Mouse (Mus musculus) lung, embryonic 16.5 days (tissue): Measurements from ENCODE around the gene Olfr1378. TPM values are rescaled to one million over a fixed set of nuclear protein-coding genes. Genes with fewer than 3 reads are reported as not detected.

Experiments used
- ATAC-seq: fragments of 200-750 bp; cut with Nextera tagmentation; 2 replicates; pipeline ENCODE4 v1.8.0; 2017; ENCODE audit warnings: low read depth, mild to moderate bottlenecking, moderate library complexity
- H3K27ac ChIP-seq: fragments of 300-500 bp; sonication (generic); 2 replicates; pipeline ENCODE4 v1.5.1; 2014; ENCODE audit warnings: mild to moderate bottlenecking, control low read depth, low read length
- H3K27me3 ChIP-seq: fragments of 300-500 bp; sonication (generic); 2 replicates; pipeline ENCODE4 v1.6.1; 2014; ENCODE audit warnings: low read depth, low read length, mixed read lengths; ENCODE audit not compliant: control insufficient read depth, insufficient read depth
- H3K36me3 ChIP-seq: fragments of 300-500 bp; sonication (generic); 2 replicates; pipeline ENCODE4 v1.6.1; 2014; ENCODE audit warnings: low read length; ENCODE audit not compliant: control insufficient read depth, insufficient read depth
- H3K4me1 ChIP-seq: fragments of 300-500 bp; sonication (generic); replicated peaks from 2 replicates; pipeline ENCODE4 v1.6.1; 2014; ENCODE audit warnings: low read length, mixed read lengths; ENCODE audit not compliant: control insufficient read depth, insufficient read depth
- H3K4me2 ChIP-seq: fragments of 300-500 bp; sonication (generic); 2 replicates; pipeline ENCODE4 v1.6.1; 2014; ENCODE audit warnings: low read depth, low read length, control low read depth
- H3K4me3 ChIP-seq: fragments of 300-500 bp; sonication (generic); 2 replicates; pipeline ENCODE4 v1.5.1; 2014; ENCODE audit warnings: mild to moderate bottlenecking, low read length, control low read depth
- H3K9ac ChIP-seq: fragments of 300-500 bp; sonication (generic); 2 replicates; pipeline ENCODE4 v1.6.1; 2014; ENCODE audit warnings: low read length, control low read depth
- H3K9me3 ChIP-seq: fragments of 300-500 bp; sonication (generic); 2 replicates; pipeline ENCODE4 v1.6.1; 2016; ENCODE audit warnings: low read length; ENCODE audit not compliant: control insufficient read depth
- WGBS: fragments of 180-500 bp; shearing (Covaris S2); extraction: QIAGEN DNeasy Blood & Tissue Kit; methylation state at CpG from one replicate; pipeline ENCODE4 v1.1.7; 2014; 5-methylcytosine and 5-hydroxymethylcytosine counted together
- polyA plus RNA-seq: library from polyadenylated mRNA; unstranded; fragments of >200 nt; fragmentation: Nextera tagmentation; extraction: Ambion mirVana; gene quantifications from 2 replicates; pipeline ENCODE4 v1.2.1, GENCODE M21; 2015

Olfr1378 gene
- not detected in 2 replicates for polyA plus RNA-seq

GRCm38 (mm10) chr11:50966230-50966629, at the start of gene Olfr1378:
Olfr1378 (plus strand) TSS chr11:50966530.
- Histone ChIP-seq H3K27me3 (no peaks in the 10 kb centered on the region), H3K9ac (no peak within 1 kb of the TSS), H3K4me2 (no peak within 1 kb of the TSS), H3K27ac (no peak within 1 kb of the TSS), H3K4me3 (no peak within 1 kb of the TSS), H3K36me3 (no peaks in the 10 kb centered on the region), H3K4me1 (no peaks in the 10 kb centered on the region), H3K9me3 (no peaks in the 10 kb centered on the region)
- 83% methylated on average over 11 of the region's 11 CpGs for WGBS
- no peak for ATAC-seq

GRCm38 (mm10) chr11:50930469-50931014, 35.8 kb upstream of the Olfr1378 start:
- H3K4me2 ChIP-seq: peak overlapping the region; percentile 97
- H3K27ac ChIP-seq: no peak overlapping the region
- no peaks in the 10 kb centered on the region for H3K36me3 ChIP-seq
- no peak for ATAC-seq
- peak overlapping the region; percentile 56 for H3K4me3 ChIP-seq
- H3K9ac ChIP-seq: peak overlapping the region; percentile 65
- WGBS: 12% methylated on average over 14 of the region's 14 CpGs
- no peaks in the 10 kb centered on the region for H3K9me3 ChIP-seq
- no peaks in the 10 kb centered on the region; the same call in 1 of the 2 replicates for H3K4me1 ChIP-seq
- no peaks in the 10 kb centered on the region for H3K27me3 ChIP-seq

- H3K4me2 ChIP-seq: peak overlapping the region; percentile 97
- no peak overlapping the region for H3K27ac ChIP-seq
- WGBS: under 1% methylated on average over 16 of the region's 16 CpGs
- peak overlapping the region; percentile 65 for H3K9ac ChIP-seq
- ATAC-seq: peak; percentile 47
- no peaks in the 10 kb centered on the region for H3K36me3 ChIP-seq
- H3K27me3 ChIP-seq: no peaks in the 10 kb centered on the region
- H3K4me3 ChIP-seq: peak overlapping the region; percentile 56
- no peaks in the 10 kb centered on the region for H3K9me3 ChIP-seq
- H3K4me1 ChIP-seq: no peaks in the 10 kb centered on the region; the same call in 1 of the 2 replicates
Measured at GRCm38 (mm10) chr11:50931021-50931420, 35.3 kb upstream of the Olfr1378 start.

GRCm38 (mm10) chr11:50931451-50931866, 34.9 kb upstream of the Olfr1378 start, which contains the start of gene Zfp354b:
Zfp354b (minus strand) TSS chr11:50931633.
- H3K9ac ChIP-seq: peak within 1 kb of the TSS; percentile 65
- no peaks in the 10 kb centered on the region for H3K27me3 ChIP-seq
- H3K4me1 ChIP-seq: no peaks in the 10 kb centered on the region; the same call in 1 of the 2 replicates
- H3K27ac ChIP-seq: no peak within 1 kb of the TSS
- ATAC-seq: peak; percentile 96
- H3K4me2 ChIP-seq: peak within 1 kb of the TSS; percentile 97
- WGBS: under 1% methylated on average over 18 of the region's 18 CpGs
- no peaks in the 10 kb centered on the region for H3K9me3 ChIP-seq
- peak within 1 kb of the TSS; percentile 56 for H3K4me3 ChIP-seq
- H3K36me3 ChIP-seq: no peaks in the 10 kb centered on the region

GRCm38 (mm10) chr11:50932040-50932439, 34.3 kb upstream of the Olfr1378 start:
- no peak for ATAC-seq
- no peak overlapping the region; the same call in 1 of the 2 replicates for H3K4me3 ChIP-seq
- H3K27ac ChIP-seq: no peak overlapping the region

GRCm38 (mm10) chr11:50938435-50938834, 27.9 kb upstream of the Olfr1378 start:
- ATAC-seq: no peak
- no peaks in the 10 kb centered on the region for H3K36me3 ChIP-seq
- H3K4me3 ChIP-seq: no peak overlapping the region
- H3K27ac ChIP-seq: no peak overlapping the region
- no peaks in the 10 kb centered on the region for H3K27me3 ChIP-seq
- H3K4me2 ChIP-seq: no peak overlapping the region
- no peaks in the 10 kb centered on the region for H3K9me3 ChIP-seq
- 75% methylated on average over 8 of the region's 8 CpGs for WGBS
- no peak overlapping the region for H3K9ac ChIP-seq
- no peaks in the 10 kb centered on the region for H3K4me1 ChIP-seq

More at GRCm38 (mm10) chr11:50932040-50932439, 34.3 kb upstream of the Olfr1378 start:
- Histone ChIP-seq H3K9ac (no peak overlapping the region), H3K27me3 (no peaks in the 10 kb centered on the region), H3K4me1 (no peaks in the 10 kb centered on the region; the same call in 1 of the 2 replicates), H3K9me3 (no peaks in the 10 kb centered on the region), H3K36me3 (no peaks in the 10 kb centered on the region), H3K4me2 (peak overlapping the region; percentile 97)
- 84% methylated on average over 1 of the region's 1 CpGs for WGBS

- Histone ChIP-seq H3K9ac (no peak overlapping the region), H3K4me2 (no peak overlapping the region), H3K27ac (no peak overlapping the region), H3K27me3 (no peaks in the 10 kb centered on the region; the same call in 1 of the 2 replicates), H3K36me3 (no peaks in the 10 kb centered on the region), H3K4me3 (no peak overlapping the region), H3K4me1 (no peaks in the 10 kb centered on the region), H3K9me3 (no peaks in the 10 kb centered on the region)
- ATAC-seq: 0 out of 2 replicates have a peak, but pooled peaks have one; percentile 26
- WGBS: 34% methylated on average over 14 of the region's 14 CpGs
Measured at GRCm38 (mm10) chr11:50939621-50940366, 26.5 kb upstream of the Olfr1378 start.

GRCm38 (mm10) chr11:50942386-50942785, 23.9 kb upstream of the Olfr1378 start:
- ATAC-seq: no peak
- no peaks in the 10 kb centered on the region; the same call in 1 of the 2 replicates for H3K27me3 ChIP-seq
- H3K27ac ChIP-seq: no peak overlapping the region
- no peak overlapping the region for H3K4me3 ChIP-seq
- no peaks in the 10 kb centered on the region for H3K9me3 ChIP-seq
- no peaks in the 10 kb centered on the region for H3K4me1 ChIP-seq
- WGBS: 60% methylated on average over 12 of the region's 12 CpGs
- H3K36me3 ChIP-seq: no peaks in the 10 kb centered on the region
- H3K9ac ChIP-seq: no peak overlapping the region
- H3K4me2 ChIP-seq: no peak overlapping the region

- Histone ChIP-seq H3K27me3 (no peaks in the 10 kb centered on the region; the same call in 1 of the 2 replicates), H3K4me3 (no peak within 1 kb of the TSS), H3K4me1 (no peaks in the 10 kb centered on the region), H3K9ac (no peak within 1 kb of the TSS), H3K36me3 (no peaks in the 10 kb centered on the region), H3K4me2 (no peak within 1 kb of the TSS), H3K27ac (no peak within 1 kb of the TSS), H3K9me3 (no peaks in the 10 kb centered on the region)
- no peak for ATAC-seq
- 77% methylated on average over 14 of the region's 14 CpGs for WGBS
Measured at GRCm38 (mm10) chr11:50943506-50943905, 22.8 kb upstream of the Olfr1378 start, which contains the start of gene 4933414I15Rik. 4933414I15Rik (minus strand) TSS chr11:50943765.
